Mouse (Mus musculus): Measurements from ENCODE around the gene Wnt9a.
"Not testable (repeated sequence)": the region's sequence is repeated elsewhere in the genome, so short reads cannot be mapped to it uniquely, and the experiment has no call there.

Wnt9a gene

GRCm38 (mm10) chr11:59335942-59336341 is 29.2 kb downstream of the Wnt9a start:
- no peak for DNase-seq (ENCODE audit: low read depth)

GRCm38 (mm10) chr11:59336381-59336780 is 29.7 kb downstream of the Wnt9a start:
- DNase-seq (ENCODE audit: low read depth), result no peak

GRCm38 (mm10) chr11:59337955-59338735 is 31.4 kb downstream of the Wnt9a start:
- DNase-seq (ENCODE audit: low read depth), result no peak

GRCm38 (mm10) chr11:59338736-59339120 is 32.0 kb downstream of the Wnt9a start:
- DNase-seq (ENCODE audit: low read depth), result no peak

- DNase-seq (ENCODE audit: low read depth), result no peak
Observed at GRCm38 (mm10) chr11:59342956-59343355, 36.2 kb downstream of the Wnt9a start.

GRCm38 (mm10) chr11:59346166-59346910 is 39.6 kb downstream of the Wnt9a start:
- no peak for DNase-seq (ENCODE audit: low read depth)

- no peak for DNase-seq (ENCODE audit: low read depth)
Observed at GRCm38 (mm10) chr11:59350326-59350725, 43.6 kb downstream of the Wnt9a start.

GRCm38 (mm10) chr11:59354793-59355192 is 48.1 kb downstream of the Wnt9a start:
- DNase-seq (ENCODE audit: low read depth), result no peak

- DNase-seq (ENCODE audit: low read depth), result no peak
Observed at GRCm38 (mm10) chr11:59356874-59357289, 50.2 kb downstream of the Wnt9a start.

GRCm38 (mm10) chr11:59361291-59361690 is 54.6 kb downstream of the Wnt9a start:
- no peak for DNase-seq (ENCODE audit: low read depth)

- DNase-seq (ENCODE audit: low read depth), result no peak
Observed at GRCm38 (mm10) chr11:59364007-59364406, 57.3 kb downstream of the Wnt9a start.

GRCm38 (mm10) chr11:59364417-59364816 is 57.7 kb downstream of the Wnt9a start:
- no peak for DNase-seq (ENCODE audit: low read depth)

- DNase-seq (ENCODE audit: low read depth), result no peak
Observed at GRCm38 (mm10) chr11:59366031-59366430, 59.3 kb downstream of the Wnt9a start.

GRCm38 (mm10) chr11:59366633-59367032 is 59.9 kb downstream of the Wnt9a start:
- DNase-seq (ENCODE audit: low read depth), result no peak

- not testable (repeated sequence) for DNase-seq (ENCODE audit: low read depth)
Observed at GRCm38 (mm10) chr11:59367955-59368354, 61.2 kb downstream of the Wnt9a start.

- DNase-seq (ENCODE audit: low read depth), result no peak
Observed at GRCm38 (mm10) chr11:59369848-59370247, 63.1 kb downstream of the Wnt9a start.

- DNase-seq (ENCODE audit: low read depth), result no peak
Observed at GRCm38 (mm10) chr11:59375475-59375874, 68.7 kb downstream of the Wnt9a start, which contains the start of gene Prss38. Gene Prss38, minus strand, starts transcription at chr11:59375657.

GRCm38 (mm10) chr11:59377999-59378398 is 71.3 kb downstream of the Wnt9a start:
- no peak for DNase-seq (ENCODE audit: low read depth)

- DNase-seq (ENCODE audit: low read depth), result no peak
Observed at GRCm38 (mm10) chr11:59379547-59379946, 72.8 kb downstream of the Wnt9a start.
